Mouse (Mus musculus) CD8-positive naive resting alpha-beta T cell, adult 2 months (primary cell): ENCODE measurements at regions not wholly inside any gene's neighbourhood (a gene's known extent, or its start where the extent isn't known, plus 50 kb on each side); places are given as distances from the start of the nearest gene placed in this dataset.

Source experiments
- DNase-seq, 2 experiments: peaks; one replicate each; pipeline ENCODE4 v3.0.0; 2022; ENCODE audit warnings: low read depth in 2 of 2, low spot score in 2 of 2

DNA sequence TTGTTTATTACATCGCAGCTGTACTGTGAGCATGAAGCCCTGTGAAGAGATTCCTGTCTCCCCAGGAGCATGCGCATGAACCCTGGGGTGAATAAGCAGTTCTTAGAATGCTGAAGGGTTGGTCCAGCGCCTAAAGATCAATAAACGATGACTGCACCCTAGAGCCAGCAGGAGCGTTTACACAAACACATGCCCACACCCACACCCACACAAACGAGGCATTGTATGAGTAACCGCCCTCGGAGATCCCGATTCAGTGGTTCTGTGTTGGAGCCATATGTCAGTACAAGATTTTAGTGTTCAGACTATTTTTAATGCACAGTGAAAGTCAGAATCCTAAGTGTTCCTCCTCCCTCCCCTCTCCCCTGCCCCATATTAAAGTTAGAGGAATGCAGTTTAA, 57.3 kb downstream of the Edn1 start:
- no peak for DNase-seq

DNA sequence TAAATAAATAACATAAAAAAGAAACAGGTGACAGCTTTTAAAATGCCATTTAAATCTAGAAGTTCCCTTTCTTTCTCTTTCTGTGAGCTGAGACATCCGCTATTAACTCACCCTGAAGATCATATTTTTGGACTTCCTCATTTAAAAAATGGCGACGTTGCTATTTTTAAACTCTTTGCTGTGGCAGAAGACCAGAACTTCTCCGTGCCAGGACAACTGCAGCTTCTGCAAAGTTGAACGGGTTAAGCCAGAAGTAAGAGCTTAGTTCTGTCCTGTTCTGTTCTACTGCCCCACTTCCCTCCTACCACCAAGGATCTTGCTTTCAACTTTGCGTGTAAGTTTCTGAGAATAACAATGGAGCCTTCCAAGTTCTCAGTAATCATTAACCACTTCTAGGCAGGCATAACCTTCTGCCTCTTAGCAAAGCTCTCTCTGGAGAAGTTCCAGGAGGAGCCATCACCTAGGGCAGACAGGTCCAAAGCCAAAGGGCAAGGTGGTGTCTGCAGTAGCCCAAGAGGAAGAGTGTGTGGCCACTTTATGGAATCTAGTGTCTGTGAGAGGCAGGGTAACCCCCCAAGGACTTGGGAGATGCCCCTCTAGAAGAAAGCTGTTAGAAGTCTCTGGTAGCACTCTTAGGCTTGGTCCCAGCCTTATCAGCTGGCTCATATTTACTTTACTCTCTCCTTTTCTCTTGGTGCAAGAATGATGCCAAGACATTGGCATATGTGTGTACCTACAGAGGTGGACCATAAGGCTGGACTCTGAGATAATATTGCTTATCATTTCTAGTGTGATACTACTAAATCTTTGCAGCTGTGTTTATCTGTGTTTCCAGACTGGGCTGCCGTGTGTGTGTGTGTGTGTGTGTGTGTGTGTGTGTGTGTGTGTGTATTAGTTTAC, 66.6 kb downstream of the Edn1 start:
- DNase-seq, result no peak

DNA sequence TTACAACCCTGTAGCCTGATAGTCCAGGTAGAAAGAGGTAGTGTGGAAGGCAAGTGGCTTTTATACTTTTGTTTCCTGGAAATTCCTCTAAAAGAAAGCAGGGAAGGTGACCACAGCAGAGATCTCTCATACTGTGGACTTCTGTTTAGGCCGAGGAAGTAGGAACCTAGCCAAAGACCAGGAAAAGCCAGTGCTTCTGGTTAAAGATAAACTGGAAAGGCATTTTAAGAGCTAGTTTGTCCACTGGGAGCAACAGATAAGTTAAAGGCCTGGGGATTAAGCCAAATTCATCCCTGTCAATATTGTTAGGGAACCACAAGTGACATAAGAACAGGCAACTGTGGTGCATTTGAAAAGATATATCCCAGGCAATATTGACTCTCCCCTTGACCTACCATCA, 68.5 kb downstream of the Edn1 start:
- no peak for DNase-seq

DNA sequence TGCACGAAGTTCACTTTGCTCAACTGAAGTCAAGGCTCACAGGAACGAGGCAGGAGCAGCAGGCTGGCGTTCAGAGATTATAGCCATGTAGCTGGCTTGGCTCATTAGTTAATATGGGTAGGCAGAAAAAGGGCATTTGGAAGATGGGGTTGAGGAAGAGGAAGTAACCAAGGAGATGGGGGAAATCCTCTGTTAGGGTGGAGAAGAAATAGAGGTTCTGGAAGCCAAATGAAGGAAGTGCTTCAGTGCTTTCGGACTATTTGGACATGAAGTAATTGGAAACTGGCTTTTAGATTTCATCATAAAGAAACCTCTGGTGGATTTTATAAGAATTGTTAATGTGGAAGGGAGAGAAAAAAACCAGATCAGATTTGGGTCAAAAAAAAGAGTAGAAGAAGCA, 70.9 kb downstream of the Edn1 start:
- DNase-seq, result no peak

DNA sequence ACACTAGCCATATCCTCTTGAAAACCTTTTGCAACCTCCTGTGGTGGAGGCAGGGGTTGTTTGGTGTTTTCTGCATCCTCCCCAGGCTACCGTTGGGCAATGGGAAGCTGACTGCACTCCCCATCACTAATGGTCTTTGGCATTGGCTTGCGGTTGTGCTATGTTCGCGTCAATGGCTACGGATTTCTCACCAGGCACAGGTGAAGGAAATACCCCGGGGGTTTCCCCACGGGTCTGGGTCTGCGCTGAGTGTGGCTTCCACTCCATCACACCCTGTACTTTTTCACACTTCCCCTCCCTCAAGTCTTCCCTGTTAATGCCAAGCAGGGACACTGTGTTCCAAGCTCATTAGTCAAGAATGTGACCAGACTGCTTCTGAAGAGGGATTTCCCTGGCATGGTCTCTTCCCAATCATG, 72.9 kb downstream of the Edn1 start:
- no peak for DNase-seq

DNA sequence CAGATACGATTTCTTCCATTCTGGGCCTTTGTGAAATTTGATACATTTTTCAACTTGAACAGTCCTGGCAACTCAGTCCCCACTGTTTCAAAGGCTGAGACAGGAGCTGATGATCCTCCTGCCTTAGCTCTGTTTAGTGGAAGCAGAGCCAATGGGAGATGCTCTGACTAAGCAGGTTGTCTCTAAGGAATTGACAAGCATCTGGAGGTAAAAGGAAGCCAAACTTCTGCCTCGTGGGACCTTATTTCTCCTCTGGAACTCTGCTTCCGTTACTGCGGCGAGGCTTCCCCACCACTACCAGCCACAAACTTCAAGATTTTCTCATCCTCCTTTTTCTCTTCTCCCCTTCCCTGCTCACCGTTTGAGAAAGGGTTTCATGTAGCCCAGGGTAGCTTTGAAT, 78.4 kb downstream of the Edn1 start:
- DNase-seq, result no peak

DNA sequence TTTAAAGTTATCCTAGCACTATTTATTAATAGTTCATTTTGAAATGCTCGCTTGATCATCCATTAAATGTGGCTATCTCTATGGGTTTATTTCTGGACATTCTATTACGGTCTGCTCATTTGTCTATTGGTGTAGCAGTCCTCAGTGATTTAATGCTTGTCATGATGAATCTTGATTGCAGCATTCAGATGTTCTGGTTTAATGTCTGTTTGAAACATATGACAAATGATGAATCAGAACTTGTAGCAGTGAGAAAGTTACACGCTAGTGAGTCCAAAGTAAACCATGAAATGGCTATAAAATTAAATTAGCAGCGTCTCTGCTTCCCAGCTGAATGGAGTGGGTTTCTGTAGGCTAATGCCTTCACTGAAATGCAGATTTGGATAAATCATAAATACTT, 81.8 kb downstream of the Edn1 start:
- DNase-seq, result no peak

DNA sequence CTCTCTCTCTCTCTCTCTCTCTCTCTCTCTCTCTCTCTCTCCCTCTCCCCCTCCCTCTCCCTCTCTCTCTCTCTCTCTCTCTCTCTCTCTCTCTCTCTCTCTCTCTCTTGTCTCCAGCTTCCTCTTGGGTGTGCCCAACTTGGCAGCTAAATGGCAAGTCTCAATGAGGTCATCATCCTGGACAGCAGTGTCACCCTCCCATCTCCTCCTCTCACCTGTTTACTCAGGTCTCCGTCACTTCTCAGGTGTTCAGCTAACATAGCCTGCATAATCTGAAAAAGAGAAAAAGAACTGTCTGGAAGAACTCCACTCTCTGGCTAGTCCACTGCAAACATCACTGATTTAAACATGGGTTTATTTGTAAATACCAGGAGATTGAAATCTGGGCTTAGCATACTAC, 89.1 kb downstream of the Edn1 start:
- no peak for DNase-seq

DNA sequence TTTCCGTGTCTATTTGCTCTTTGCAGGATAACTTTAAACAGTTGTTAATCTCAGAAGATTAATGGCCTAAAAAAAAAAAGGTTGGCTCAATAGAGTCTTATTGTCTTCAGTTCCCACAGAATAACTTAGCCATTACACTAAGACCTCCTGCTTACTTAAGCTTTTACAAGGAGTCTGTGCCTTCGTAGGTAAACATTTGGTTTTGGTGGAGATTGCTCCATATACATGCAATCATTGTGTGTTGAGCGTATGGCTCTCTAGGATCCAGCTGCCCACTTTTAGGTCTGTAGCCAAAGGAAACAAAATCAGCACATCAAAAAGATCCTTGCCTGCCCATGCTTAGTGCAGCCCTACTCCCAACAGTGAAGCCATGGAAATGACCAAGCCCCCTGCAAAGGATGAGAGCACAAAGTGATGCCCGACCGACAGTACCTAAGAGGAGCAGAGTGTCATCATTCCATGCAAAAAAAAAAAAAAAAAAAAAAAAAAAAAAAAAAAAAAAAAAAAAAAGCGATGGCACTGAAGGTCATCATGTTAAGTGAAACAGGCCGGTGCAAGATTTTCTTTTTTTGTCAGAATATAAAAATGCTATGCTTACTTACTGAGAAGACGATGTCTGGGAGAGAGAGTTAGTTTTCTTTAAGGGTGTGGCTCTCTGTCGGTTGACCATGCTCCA, 90.2 kb downstream of the Edn1 start:
- no peak for DNase-seq

DNA sequence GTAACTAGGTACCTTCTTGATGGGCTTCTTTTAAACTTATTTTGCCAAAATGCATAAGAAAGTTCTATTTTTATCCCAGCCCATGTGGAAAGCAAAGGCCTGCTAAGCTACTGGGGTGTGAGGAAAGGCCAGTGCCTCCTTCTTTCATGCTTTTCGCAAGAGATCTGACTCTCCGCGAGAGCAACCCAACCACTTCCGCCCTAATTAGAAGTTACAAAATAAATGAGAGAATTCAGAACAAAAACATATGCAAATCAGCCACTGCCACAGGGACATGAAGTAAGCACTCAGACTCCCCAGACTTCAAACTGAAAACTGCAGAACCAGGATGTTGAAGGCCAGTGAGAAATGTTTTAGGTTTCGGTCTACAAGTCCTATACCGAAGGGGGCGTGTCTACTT, 91.4 kb downstream of the Edn1 start:
- no peak for DNase-seq

DNA sequence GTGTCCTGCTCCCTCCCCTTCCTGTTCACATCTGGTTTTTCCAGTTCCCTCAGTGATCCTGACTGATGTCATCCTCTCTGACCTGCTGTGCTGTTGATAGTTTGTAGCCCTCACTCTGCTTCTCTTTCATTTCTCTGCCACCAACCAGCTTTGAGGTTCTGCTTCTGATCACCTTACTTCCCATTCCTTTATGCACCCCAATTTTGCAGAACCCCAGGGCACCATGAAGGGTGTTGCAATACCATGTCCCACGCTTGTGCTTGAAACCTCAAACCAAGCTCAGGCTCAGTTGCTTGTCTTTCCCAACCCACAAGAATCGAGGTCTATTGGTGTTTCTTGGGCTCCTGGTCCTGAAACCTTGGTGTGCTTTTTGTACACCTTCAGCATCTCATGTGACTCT, 93.3 kb downstream of the Edn1 start:
- DNase-seq, result no peak

DNA sequence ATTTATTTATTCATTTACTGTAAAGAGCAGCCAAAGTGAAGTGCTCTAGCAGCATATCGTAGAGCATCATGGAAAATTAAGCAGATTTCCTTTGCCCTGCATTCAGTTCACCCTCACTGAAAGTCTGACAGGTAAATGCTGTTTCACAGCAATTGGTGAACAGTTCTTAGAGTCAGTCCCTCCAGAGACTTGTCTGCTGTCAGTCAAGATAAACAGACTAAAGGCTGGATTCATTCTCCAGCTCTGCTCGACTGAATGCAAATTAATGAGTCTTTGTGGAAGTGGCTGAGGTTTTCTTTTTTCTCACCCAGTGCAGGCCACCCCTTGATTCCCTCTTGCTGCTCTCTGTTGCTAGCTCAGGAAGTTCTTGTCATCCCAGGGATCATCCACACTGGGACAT, 100.2 kb downstream of the Edn1 start:
- DNase-seq, result no peak

DNA sequence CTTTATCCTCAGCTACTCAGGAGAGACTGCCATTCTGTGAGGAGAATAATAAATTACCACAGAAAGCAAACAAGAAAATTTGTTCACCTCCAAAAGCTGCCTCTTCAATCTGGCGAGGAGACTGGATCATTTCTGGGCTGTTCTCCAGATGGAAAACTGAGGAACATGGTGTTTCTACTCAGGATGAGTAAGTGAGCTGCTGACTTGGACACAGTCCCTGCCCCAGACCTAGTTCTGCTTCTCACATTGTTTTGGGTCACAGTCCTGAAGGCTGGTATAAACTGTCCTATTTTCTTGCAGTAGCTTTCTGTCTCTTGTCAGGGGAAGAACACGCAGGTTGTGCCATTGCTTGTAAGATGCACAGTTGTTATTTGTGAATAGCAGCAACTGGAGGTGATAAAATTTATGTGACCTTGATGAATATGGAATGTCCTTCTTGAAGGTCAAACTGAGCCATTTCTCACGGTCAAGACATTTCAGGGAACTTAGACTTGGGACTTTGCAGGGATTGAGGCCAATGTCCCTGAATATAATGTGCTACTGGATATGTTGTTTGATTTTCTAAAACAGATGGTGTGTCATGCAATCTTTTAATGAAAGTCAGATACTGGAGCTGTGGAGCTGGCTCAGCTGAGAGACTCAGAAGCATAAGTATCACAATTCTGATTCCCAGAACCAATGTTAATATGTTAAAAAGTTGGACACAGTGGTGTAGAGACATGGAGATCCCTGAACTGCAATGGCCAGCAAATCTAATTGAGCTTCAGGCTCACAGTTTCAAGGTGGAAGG, 102.2 kb downstream of the Edn1 start:
- no peak for DNase-seq

DNA sequence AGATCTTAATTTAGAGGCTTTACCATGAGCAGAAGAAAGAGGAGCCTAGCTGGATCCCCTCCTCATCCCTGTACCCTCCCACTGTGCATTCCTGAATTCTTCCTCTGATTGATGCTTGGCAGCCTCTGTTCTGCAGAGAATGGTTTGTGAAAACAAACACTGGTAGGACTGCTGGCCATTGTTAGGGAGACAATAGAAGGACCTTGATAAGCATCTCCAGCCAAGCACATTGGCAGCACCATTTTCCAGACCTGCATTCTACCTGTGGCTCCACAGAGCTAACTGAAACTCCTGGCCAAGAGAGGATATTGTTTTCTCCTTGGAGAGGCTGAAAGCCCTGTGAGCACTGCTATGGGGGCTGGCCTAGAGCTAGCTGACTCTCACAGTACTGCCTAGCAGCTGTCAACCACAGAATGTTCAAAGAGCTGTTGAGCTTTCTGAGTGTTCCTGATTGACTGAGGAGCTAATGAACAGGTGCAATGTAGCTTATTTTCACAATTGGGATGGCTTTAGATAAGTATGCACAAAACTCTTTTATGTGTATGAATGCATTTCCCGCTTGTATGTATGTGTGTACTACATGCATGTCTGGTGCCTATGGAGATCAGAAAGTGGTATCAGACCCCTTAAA, 111.5 kb downstream of the Edn1 start:
- no peak for DNase-seq

DNA sequence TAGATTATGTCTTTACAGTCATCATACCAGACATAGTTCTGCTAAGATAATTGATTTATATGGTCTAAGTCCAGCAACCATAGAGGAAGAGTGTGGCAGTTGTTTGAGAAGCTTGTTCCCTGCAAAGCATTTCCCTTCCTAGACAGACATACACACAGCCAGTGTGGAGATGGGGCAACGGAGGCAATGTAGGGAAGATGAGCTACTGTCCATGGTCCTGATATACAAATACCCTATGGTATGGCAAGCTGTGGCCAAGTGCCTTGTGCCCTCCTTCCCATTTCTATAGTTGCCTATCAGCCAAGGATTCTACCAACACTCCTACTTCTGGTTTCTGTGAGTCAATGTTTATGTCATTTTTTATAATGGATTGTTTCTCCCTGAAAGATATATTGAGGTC, 145.6 kb downstream of the Edn1 start:
- DNase-seq, result no peak

DNA sequence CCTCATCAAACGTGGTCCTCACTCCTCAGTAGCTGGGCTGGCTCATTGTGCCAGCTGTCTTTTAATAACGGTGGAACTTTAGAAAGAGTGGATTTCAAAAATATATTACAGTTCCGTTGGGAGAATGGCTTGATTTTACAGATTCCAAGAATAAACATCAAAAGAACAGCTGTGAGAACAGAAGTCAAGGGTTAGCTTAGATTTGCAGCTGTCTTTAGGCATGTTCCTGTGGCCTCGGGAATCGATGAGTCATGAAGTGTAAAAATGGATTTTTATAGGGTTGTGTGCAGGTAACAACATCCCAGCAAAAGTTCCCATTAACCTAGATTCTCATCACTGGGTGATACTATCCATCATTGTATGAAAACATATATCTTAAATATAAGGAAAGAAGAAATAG, 152.4 kb downstream of the Edn1 start:
- DNase-seq, result no peak

DNA sequence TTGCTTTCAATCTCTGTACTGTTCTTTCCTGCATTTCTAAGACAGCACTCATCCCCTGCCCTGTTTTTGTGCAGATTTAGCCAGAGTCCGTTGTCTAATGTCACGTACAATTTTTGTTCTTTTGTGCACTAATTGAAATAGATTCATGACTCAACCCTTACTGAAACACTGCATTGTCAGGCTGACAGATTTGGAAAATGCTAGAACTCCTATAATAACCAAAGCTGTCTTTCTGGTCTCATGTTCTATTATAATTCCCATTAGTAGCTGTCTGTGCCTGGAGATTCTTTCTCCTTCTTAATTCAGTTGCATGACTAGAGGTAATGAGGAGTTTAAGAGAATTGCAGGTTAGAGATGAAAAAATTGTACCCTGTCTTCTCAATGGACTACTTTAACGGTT, 158.6 kb downstream of the Edn1 start:
- DNase-seq, result no peak

DNA sequence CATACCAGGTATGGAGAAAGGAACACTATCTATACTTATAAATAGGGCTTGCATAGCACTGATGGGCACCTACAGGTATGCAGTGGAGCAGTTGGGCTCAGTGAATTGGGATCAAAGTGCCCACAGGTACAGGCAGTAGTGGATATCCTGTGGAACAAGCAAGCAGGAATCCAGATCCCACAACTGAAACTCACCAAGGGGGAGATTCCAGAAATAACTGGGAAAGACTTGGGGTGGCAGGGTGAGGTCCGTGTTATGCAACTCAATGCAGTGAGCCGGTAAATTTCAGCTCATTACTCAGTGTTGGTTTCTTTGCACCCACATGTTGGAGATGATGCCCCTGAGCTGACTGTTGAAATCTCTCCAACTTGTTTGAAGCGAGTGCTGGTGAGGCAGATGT, 177.5 kb downstream of the Edn1 start:
- DNase-seq, result no peak

DNA sequence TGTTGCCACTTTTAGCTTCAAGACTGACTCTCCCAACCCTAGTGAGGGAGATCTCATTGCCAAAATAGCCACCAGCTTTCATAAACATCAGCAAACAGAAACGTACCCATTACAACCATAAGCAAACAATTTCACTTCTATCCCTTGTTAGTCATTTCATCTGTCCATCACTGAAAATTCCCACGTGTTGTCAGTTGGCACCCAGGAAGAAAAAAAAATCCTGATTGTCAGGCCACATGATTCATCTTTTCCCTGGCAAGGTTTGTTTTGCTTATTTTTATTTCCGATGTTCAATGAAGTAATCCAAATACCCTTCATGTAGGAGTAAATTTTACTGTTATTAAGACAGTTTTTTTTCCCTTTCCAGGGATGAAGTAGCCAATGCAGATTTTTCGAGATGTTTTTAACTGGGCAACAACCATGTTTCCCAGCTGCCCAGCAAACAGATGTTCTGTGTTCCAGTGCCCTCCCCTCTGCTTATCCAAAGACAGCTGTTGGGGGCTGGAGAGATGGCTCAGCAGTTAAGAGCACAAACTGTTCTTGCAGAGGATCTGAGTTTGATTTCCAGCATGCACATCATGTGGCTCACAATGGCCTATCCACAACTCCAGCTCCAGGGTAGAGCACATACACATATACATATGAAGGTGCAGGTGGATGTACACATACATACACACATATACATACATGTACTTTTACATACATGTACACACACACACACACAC, 189.3 kb upstream of the Phactr1 start:
- DNase-seq, result no peak

DNA sequence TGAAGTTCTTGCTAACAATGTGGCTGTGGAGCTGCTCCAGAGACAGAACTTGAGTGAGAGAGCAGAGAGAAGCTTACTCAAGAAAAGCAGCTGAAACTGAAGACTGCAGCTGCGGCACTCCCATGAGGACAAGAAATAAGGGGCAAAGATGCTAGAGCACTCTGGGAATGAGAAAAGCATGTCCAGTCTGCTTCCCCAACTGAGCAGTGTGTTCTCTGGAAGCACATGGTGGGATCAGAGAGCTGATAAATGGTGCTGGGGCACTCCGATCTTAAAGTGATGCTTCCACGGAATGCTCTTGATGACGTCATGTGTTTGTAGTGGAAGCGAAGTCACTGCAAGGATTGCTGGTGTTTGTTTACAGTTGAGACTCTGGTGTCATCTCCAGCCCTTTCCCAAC, 186.1 kb upstream of the Phactr1 start:
- DNase-seq, result no peak

DNA sequence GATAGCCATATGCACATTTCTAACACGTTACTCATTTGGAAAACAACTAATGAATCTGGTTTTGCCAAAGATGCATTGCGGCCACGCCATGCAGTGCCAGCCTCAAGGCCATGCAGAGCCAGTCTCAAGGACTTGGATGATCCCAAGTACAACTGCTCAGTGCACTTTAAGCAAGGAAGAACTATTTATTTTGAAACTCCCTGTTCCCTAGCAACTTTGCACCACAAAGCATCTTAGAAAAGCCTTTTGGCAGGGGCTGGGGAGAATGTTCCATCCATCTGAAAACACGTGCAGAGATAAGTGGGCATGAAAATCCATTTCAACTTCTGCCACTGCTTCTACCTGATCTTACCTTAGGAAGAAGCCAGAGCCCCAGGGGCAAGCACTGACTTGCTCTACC, 182.1 kb upstream of the Phactr1 start:
- no peak for DNase-seq
